Mouse (Mus musculus): Measurements from ENCODE around the gene Prr18.

The Prr18 gene

DNA sequence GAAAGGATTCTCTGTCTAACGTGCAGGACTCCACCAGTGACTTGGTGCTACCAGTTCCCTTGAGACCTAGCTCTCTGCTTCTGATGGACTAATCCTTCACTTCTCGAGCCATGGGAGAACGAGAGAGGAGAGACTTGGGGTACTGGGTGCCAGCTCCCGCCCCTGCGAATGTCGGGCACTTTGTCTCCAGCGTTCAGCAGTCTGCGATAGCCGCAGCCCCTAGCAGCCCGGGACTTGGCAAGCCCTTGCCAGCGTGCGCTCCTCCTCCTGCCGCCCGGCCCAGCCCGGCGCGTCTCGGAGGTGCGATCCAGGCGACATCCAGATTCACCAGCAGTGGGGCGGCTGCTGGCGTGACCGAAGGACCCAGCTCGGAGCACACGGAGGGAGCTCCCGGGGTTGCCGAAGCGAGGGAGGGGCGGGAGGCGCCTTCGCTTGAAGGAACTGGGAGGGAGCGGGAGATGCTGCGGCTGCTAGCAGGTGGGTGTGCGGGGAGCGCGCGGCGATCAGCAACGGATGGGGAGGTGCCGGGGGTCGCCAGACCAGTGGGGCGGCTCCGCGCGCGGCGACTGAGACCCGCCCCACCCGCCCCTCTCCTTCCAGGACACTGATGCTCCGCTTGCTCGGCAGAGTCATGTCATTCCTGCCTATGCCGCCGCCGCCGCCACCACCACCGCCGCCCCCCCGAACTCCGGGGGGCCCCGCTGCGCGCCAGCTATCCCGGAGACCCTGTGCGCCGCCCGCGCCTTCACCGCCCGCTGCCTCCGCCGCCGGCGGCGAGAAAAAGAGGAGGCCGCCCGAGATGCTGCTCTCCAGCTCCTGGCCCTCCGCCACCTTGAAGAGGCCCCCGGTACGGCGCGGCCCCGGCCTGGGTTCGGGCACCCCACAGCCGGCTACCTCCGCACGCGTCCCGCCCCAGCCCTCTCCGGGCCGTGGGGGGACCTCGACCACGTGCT lies 3.4 kb downstream of the Prr18 start:
- peak; percentile 58 for DNase-seq (ENCODE audit: low spot score)

DNA sequence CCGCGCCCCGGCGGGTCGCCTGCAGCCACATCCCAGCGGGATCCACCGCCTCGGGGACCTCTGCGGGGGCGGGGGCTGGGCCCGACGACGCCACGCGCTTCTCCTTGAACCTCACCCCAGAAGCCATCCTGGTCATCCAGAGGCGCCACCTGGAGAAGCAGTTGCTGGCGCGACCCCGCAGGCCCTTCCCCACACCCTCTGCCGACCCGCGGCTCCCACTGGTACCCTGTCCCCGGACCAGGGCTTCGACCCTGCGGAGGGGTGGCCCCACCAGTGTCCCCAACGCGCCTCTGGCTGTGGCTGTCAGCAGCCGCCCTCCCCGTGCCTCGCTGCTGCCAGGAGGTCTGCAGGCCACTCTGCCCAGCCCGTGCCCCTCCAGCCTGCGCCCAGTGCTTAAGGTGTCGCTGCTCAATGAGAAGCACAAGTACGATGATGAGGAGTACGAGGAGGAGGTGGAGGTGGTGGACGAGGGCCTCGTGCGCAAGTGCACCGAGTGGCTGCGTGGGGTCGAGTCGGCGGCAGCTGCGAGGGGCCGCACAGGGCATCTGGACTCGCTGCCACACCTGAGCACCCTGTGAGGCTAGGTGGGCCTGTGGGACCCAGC lies 4.2 kb downstream of the Prr18 start:
- peak; percentile 34 for DNase-seq (ENCODE audit: low spot score)

DNA sequence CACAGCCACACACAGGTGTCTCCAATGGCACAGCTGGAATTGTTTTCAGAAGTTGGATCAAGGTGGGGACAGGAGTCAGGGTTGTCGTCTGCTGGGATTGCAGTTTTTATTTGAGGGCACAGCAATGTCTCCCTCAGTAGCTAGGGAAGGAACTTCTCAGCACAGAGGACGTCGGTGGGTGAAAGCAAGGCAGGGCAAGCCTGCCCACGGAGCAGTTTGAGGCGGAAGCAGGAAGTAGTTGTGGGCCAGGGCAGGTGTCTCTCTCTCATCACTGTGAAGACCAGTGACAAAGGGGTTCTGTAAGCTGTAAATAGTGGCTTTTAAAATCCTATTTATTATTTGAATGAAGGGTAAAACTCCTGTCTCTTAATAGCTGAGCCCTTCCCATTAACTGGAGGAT lies 5.4 kb downstream of the Prr18 start:
- no peak for DNase-seq (ENCODE audit: low spot score)

DNA sequence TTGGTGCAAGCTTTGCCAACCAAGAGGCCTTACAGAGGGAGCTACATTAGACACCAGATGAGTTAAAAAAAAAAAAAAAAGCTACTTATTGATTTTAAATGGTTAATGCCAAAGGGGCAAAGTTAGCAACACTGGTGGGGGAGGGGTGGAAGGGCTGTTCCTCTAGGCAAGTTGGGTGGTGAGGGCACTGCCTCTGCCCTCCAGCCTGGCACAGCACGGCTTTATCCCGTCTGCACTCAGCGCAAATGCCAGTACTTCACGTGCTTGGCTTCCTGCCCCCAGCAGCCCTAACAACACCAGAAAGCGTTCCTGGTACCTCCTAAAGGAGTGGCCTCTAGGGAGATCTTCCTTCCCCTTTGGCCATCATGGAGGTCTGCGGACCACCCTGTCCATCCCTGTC lies 6.2 kb downstream of the Prr18 start:
- DNase-seq (ENCODE audit: low spot score): no peak

DNA sequence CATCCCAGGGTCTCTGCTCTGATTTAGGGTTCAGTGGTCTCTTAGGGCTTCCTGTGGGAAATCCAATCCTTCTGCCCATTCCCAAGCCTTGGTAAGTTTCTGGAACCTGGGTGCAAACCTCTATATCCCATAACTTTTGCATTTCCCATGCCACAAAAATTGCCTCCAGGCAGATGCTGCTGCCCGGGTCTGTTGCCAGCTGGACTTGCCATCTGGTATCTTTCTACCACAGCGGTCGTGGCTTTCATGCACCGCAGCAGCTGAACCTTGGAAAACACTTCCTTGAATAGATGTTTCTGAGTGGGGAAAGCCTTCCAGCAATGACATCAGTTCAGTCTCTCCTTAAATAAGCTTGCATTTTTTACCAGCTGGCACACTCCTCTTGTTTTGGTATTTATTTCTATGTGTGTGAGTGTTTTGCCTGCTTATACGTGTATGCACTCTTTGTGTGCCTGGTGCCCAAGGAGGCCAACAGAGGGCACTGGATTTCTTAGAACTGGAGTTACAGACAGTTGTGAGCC lies 10.6 kb downstream of the Prr18 start:
- no peak for DNase-seq (ENCODE audit: low spot score)

DNA sequence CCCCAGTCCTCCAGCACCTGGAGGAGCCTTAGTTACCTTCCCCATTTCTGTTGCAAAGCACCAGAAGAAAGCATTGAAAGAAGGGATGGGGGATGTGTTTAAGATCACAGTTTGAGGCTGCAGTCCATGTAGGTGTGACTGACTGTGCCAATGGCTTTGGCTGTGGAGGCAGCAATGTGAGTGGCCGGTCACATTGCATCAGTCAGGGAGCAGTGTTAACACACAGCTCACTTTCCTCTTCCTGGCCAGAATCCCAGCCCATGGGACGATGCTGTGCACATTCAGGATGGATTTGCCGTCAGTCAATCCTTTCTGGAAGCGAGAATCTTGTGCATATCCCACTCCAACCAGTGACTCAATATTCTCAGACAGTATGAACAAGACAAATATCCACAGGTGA lies 11.7 kb downstream of the Prr18 start:
- no peak for DNase-seq (ENCODE audit: low spot score)

DNA sequence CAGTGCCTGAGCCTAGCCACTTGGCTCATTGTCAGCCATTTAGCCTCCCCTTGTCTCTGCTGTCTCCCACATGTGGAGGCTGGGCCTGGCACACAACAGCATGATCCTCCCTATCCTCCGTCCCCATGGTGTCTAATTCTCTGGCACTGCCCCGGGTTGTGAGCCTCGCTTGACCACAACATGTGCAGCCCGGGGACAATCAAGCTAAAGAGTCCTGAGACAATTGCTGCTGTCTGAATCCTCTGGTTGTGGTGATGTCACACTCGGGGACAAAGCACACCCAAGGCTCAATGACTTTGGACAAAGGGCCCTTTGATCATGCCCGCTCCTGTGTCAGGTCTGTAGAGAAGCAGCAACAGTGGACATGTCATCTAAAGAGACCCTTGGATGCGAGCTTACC lies 13.8 kb downstream of the Prr18 start:
- DNase-seq (ENCODE audit: low spot score): no peak

DNA sequence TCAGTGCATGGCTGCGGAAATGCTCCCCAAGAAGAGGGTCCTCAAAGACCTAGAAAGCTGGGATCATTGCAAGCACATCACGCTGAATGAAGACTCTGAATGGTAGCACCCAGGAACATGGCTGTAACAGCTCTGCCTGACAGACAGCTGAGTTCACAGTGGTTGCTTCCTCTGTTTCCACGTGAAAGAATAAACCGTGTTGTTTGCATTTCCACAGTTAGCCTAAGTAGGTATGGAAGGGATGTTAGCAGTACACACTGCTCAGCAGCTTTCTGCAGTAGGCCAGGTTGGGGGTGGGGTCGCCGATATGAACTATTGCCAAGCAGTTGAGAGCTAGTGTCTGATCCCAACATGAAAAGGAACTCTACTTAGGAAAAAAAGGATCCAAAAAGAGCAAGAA lies 18.4 kb downstream of the Prr18 start, which contains the start of gene T2:
TSS of gene T2 (plus strand) at position 301 of the 400 bp plus-strand sequence.
- no peak for DNase-seq (ENCODE audit: low spot score)

DNA sequence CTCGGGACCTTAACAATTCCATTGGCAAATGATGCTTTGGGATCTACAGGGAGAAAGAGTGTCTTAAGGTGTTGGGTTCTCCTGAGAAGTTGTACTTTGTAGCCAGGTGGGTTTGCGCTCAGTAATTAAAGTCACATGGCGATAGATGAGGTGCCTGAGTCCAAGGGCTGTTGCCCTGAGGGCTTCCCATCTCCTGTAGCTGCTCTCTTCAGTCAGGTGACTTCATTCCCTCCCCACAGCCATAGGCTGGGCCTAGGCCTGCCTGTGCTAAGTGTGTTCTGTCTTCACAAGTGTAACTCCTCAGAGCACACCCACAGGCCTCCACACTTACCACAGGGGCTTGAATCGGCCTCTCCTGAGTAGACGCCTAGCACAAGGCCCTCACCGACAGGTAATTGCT lies 20.2 kb downstream of the Prr18 start:
- DNase-seq (ENCODE audit: low spot score): no peak

DNA sequence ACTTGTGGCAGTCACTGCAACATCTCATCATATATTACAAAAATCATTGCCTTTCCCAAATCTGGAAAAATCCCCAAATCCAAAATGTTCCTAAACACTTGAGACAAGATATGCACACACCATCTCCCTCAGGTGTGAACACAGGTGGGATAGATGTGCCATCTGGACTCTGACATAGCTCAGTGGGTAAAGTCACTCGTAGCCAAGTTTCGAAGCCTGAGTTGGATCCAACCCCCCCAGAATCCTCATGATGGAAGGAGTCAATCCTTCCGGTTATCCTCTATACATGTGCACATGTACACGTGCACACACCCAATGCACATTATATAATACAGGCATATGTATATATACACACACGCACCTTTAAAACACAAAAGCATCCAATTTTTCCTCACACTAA lies 23.6 kb downstream of the Prr18 start:
- DNase-seq (ENCODE audit: low spot score): no peak

DNA sequence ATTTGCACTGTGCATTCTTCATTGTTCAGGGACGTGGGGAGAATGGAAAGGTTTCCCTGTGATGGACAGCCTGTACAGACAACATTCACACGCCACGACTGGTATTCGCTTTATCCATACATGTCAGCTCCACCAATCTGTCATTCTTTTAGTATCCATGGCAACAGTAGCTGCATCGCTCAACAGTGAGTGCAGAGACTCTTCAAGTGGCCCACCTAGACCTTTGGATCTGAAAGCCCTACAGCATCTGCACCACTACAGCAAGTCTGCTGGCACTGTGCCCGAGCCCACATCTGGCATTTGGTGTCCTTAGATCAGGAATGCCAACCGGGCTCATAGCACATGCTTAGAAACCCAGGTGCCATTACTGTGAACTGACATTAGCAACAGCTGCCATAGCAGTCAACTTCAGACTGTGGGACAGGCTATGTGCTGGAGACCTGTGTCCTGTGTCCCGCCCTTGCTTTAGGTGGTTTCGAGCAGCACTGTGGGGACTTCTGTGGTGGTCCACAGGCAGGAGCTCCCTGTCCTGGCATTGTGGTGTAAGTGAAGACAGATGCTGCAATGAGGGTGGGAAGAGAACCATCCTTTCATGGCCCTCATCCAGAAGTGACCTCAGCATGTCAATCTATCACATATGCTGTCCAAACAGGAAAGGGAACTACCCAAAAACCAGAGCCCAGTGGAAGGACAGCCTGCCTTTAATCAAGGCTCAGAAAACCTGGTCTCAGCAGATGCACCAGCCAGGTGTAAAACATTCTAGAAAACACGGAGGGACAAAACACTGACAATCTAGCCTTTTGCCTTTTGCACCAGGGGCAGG lies 24.2 kb downstream of the Prr18 start:
- no peak for DNase-seq (ENCODE audit: low spot score)

DNA sequence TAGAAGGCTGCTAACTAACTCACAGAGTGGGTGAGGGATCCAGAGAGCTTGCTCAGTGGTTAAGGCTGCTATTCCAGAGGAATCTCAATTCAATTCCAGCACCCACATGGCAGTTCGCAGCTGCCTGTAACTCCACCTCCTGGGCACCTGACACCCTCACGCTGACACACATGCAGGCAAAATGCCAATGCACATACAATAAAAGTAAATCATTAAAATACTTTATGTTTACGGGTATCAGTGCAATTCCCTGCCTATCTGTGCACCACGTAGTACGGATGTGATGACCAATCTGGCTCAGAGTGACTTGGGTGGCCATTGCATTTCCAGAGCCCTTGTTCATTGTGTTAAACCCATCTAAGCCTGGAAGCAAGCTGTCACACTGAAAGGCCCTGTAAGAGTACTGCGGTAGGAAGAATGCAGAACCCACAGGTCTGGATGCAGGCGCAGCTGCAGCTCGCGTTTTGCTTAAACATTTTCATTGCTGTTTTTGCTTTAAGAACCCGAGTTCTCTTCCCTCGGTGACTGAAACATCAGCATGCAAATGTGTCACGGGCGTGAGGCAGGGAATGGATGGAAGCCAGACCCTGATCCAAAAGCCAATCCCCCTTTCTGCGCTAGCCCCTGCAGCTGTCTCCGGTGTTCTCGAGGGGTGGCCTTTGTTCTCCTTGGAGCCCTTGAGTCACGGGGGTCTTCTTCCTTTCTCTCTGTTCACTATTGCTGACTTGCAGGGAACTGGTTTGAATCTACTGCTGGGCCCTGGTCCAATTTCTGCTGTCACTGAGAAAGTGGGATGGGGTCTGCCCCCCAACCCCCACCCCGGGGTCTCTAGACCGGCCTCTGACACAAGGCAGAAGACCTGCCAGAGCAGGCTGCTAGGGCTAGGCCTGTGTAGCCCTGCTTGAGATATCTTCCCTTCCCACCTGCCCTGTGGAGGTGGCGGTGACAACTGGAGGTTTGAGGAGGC lies 30.5 kb downstream of the Prr18 start:
- peak; percentile 43 for DNase-seq (ENCODE audit: low spot score)

DNA sequence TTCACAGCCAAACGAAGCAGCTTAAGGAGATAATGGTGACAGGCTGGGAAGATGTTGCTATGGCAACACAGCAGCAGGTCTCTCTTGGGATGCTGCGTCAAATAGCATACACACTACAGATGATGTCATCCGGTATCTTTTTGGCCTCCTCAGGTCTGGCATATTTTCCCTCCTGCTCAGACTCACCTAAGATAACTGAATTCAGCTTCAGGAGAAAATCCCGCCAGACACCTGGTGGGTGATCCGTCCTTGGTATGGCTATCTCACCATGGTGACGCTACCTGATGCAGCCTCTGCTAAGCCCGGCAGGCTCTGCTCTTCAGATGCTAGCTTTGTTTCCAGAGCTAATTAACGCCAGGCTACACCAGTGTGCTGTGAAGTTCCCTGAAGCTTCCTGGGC lies 31.3 kb downstream of the Prr18 start:
- peak; percentile 77 for DNase-seq (ENCODE audit: low spot score)

DNA sequence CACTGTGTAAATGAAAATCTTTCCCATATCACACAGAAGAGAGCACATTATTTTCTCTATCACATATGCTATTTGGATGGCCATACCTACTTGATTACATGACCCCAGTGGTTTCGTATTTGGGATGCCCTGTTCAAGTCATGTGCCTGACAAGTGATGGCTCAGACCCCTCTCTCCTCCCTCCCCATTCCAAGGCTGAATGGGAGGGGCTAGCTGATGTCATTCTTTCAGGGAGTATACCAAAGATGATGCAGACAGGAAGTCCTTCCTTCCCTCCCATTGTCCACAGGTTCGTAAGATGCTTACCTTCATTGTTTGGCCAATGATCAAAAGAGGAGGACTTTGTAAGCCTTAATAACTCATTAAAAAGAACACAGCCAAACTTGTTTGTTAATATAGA lies 31.9 kb downstream of the Prr18 start:
- no peak for DNase-seq (ENCODE audit: low spot score)

DNA sequence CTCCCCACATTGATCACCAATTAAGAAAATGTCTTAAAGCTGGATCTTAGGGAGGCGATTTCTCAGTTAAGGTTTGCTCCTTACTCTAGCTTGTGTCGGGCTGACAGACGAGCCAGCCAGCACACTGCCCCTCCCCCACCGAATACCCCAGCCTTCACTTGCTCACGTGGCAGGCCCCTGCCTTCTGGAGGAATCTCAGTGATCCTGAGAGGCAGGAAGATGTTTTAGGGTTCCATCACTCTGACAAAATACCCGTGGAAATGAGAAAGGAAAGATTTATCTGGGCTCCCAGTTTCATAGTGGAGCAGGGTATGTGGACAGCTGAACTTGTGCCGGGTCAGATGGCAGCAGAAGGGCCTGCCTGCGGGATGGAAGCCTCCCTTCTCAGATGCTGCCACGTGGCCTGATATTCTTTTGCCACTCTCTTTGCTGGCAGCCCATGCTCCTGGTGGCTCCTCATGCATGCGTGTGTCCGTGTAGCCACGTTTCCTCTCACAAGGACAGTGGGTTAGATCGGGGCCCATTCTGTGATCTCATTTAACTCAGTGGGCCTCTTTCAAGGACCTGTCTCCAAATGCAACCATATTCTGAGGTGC lies 33.5 kb downstream of the Prr18 start:
- peak; percentile 54 for DNase-seq (ENCODE audit: low spot score)

DNA sequence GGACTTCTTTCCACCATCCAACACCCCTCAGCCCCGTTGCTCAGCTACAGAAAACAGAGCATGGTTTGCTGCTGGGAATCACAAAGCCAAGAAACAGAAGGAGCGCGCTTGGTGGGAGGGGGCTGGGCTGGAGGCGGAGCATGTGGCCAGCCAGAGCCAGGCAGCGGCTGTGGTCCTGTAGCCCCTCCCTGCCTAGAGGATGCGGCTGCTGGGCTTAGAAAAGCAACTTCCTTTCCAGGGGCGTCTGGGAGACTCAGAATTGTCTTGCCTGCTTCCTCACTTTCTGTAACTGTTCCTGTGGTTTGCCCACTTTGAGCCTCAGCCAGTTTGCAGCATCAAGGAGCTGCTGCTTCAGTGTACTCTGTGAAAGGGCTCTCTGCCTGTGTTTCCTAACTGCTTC lies 34.6 kb downstream of the Prr18 start:
- peak; percentile 85 for DNase-seq (ENCODE audit: low spot score)

DNA sequence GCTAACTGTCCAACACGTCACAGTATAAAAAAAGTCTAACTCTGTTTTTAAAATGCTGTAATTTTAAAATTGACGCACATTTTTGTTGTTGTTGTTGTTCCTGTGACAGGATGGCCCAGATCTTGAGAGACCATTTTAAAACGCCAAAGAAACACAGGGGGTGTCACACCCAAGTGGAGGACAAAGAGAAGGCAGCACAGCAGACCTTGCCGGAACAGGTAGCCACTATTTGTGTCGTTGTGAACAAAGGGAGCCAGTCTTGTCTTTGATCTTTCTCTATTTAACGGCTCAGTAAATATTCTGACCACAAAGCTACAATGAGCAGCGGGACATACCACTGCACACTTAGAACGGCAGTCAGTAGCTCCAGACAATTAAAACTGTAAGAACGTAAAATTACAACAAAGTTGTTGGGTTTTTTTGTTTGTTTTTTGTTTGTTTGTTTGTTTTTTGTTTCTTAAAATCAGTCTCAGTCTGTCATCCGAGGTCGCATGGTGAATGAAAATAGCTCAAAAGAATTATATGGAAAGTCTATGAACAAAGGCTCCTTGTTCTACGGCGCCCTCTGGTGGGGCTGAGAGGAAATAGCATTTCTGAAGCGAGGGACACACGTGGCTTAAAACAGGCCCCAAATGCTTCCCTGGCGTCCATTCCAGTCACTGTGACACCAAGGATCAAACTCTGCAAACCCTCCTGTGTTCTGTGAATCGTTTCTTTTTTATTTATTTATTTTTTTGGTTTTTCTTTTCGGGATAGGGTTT lies 35.2 kb downstream of the Prr18 start:
- DNase-seq (ENCODE audit: low spot score): peak; percentile 90

DNA sequence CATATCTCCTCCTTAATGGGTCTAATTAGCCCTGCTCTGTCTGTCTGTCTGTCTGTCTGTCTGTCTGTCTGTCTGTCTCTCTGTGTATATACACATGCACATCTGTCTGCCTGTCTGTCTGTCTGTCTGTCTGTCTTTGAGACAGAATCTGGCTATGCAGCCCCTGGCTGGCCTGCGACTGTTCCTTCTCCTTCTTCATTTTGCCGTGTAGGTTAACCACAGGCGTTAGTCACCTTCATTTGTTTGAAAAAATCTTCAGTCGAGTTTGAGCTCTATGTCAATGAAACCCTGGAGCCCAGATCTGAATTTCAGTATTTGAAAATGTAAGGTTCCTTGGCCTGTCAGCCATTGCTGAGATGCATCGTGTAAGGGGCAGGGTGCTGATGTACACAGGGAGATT lies 40.0 kb downstream of the Prr18 start:
- no peak for DNase-seq (ENCODE audit: low spot score)

DNA sequence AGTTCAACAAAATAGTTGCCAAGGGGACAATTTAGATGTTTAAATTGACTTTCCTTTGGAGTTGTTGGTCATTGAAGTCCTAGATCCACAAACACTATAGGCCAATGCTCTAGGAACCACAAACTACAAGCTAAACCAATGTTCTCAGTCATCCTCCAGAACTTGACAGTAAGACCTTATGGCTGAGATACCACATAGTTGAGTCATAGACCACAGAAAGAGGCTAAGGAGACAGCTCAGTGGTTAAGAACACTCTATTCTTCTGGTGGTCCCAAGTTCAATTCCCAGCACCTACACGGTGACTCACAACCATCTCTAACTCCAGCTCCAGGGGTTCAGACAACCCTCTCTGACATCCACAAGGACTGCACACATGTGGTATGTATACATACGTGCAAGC lies 48.2 kb downstream of the Prr18 start:
- no peak for DNase-seq (ENCODE audit: low spot score)

DNA sequence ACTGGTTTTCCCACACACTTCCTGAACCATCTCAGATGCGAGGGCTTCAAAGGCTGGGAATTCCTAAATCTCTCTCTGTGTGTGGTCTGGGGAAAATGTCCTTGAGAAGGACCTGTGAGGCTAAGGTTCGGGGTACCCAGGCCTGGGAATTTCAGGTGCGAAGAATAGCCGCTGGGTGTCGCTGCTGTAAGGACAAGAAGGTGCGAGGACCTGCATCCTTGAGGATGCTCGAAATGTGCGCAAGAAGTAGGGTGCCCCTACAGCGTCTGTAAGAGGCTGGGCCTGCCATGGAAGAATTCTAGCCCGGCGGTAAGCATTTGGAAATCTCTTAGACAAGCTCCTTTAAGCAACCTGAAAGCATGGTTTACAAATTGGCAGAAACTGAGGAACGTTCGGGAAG lies 51.2 kb downstream of the Prr18 start:
- peak; percentile 74 for DNase-seq (ENCODE audit: low spot score)

All from retina, embryonic 14.5 days (tissue).